Mouse (Mus musculus) cerebellum, postnatal 25 days (tissue): ENCODE measurements around the gene Cst11.
A peak's percentile ranks its signal among the peaks of the same experiment; 100 is the strongest.
"Not testable (repeated sequence)": the region's sequence is repeated elsewhere in the genome, so short reads cannot be mapped to it uniquely, and the experiment has no call there.

Experiments
- DNase-seq, 2 experiments: peaks; one replicate each; pipeline ENCODE4 v3.0.0; 2021; ENCODE audit warnings: mixed read lengths in 2 of 2

The Cst11 gene

GRCm38 (mm10) chr2:148771397-148771796 lies at the start of gene Cst11:
Cst11 (minus strand) TSS chr2:148771497.
- not testable (repeated sequence) for DNase-seq

DNA sequence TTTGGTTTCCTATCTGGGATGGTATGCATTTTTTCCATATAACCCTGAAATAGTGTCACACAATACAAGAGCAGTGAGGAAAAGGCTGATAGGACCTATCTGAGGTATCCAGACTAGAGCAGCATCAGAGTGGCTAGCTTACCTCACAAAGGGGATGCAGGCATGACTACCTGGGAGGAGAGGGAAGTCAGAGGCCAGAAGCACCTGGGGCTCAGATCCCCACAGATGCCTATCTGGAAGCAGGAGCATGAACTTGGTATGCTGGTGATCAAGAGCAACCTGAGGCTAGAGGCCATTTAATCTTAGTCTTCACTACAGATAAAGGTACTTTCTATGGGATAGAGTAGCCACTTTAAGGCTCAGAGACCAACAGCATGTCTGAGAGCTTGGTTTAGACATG lies 48.6 kb upstream of the Cst11 start, which contains the start of gene Cst13:
TSS of gene Cst13 (plus strand) at position 173 of the 400 bp plus-strand sequence.
- DNase-seq, result no peak

GRCm38 (mm10) chr2:148806696-148807095 lies 35.4 kb upstream of the Cst11 start:
- no peak for DNase-seq

DNA sequence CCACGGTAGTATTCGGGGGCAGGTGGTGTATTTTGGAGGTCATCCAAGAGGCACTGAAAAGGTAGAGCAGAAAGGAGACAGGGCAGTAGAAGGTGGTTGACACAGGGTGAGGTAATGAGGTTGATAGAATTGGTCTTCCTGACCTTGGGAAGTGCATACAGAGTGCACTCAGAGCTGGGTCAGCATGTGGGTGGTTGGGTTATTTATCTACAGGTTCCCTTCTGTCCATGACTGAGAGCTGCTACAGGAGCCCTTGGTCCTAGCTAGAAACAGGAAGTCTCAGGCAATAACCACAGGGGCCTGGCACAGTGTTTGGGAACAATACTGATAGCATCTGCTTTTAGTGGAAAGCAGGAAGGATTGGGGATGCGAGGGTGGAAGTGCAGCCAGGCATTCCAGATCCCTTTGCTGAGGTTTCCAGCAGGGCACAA lies 30.2 kb upstream of the Cst11 start:
- peak; percentile 70 to 82 for DNase-seq

DNA sequence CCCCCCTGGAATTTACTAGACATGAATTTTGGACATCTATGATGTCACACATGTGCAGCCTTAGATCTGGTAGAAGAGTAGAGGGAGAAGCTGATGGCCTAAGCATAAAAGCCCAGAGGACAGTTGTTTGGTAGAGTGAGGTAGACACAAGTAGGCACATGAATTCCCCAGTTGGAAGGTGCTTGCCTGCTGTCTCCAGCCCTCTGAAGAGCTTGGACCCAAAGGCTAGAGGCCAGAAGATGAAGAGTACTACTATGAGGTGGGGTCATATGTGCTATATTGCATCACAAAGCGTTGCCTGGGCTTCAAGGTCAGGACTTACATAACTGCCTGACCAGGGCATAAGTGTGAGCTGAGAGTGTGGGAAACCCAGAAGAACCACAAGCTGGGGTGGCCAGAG lies 27.2 kb upstream of the Cst11 start, which contains the start of gene Cst8:
TSS of gene Cst8 (plus strand) at position 301 of the 400 bp plus-strand sequence.
- no peak for DNase-seq

- no peak for DNase-seq
Measured at GRCm38 (mm10) chr2:148789142-148789541, 17.8 kb upstream of the Cst11 start, which contains the start of gene Cst12. Cst12 (plus strand) TSS chr2:148789361.

DNA sequence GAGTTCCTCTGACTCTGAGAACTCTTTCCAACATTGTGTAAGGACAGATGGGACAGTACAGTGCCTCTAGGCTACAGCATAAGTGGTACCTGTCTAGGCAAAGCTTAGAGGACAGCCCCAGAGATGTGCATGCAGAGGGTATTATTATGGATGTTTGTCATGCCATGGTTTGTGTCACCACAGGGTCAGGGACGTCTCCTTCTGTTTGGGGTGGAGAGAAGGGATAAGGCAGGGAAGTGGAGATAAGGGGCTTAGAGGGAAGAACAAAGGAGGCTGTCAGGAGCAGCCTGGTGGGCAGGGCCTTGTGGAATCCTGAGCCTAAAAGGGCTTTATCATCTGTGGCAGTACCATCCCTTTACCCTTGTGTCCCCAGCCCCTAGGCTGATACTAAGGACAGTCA lies 10.4 kb upstream of the Cst11 start, which contains the start of gene 8030411F24Rik:
TSS of gene 8030411F24Rik (plus strand) at position 301 of the 400 bp plus-strand sequence.
- DNase-seq, result no peak

GRCm38 (mm10) chr2:148763648-148764388 lies 7.5 kb downstream of the Cst11 start:
- DNase-seq, result no peak

GRCm38 (mm10) chr2:148754310-148754846 lies 16.9 kb downstream of the Cst11 start:
- no peak for DNase-seq

DNA sequence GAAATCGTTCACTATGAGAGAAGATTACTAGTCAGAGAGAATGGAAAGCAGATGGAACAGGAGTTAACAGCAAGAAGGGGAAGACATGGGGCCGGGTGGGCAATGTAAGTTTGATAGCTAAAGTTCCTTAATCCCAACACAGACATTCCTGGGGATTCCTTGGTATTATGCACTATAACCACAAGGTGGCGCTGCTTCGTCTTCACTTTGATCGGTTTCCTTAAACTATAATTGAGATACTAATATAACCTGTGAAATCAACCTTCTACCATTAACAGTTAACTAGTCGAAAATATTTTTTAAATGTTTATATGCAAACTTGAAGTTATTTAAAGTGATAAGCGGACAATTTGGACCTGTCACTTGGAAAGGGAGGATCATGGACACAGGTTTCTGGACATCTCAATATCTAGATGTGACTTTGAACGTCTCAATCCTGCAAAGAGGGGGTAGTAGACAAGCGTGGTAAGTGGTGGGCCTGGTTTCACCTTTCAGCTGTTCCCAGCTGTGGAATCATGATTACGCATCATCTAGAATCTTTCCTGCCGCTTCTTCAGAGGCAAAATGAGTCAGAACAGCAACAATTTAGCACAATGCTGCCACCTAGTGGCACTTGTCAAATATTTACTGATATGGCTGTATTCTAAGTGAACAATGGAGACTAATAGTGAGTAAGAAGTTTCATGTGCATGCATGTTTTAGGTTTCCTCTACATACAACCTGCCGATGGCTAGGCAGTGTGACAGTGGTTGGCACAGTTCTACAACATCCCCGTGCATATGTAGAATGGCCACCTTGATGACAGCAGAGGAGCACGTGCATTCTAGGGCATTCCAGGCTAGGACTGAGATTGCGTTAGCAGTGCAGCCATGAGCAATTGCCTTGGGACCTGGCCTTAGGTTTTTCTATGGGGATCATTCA lies 19.1 kb downstream of the Cst11 start:
- DNase-seq, result peak; percentile 74 to 82

- no peak for DNase-seq
Measured at GRCm38 (mm10) chr2:148750058-148750457, 21.2 kb downstream of the Cst11 start, which contains the start of gene Cstl1. Cstl1 (plus strand) TSS chr2:148750358.

GRCm38 (mm10) chr2:148743846-148744407 lies 27.4 kb downstream of the Cst11 start:
- peak; percentile 33 to 35 for DNase-seq

- peak; percentile 91 to 93 for DNase-seq
Measured at GRCm38 (mm10) chr2:148743001-148743400, 28.3 kb downstream of the Cst11 start.

GRCm38 (mm10) chr2:148732327-148733000 lies 38.8 kb downstream of the Cst11 start, which contains the start of gene Napb:
Napb (minus strand) TSS chr2:148732467.
- DNase-seq, result peak; percentile 95 to 97

GRCm38 (mm10) chr2:148731614-148732326 lies 39.5 kb downstream of the Cst11 start:
- peak; percentile 68 to 73 for DNase-seq

GRCm38 (mm10) chr2:148719271-148719995 lies 51.9 kb downstream of the Cst11 start:
- DNase-seq, result no peak
